Mouse (Mus musculus) limb, embryonic 11.5 days (tissue): ENCODE measurements at regions not wholly inside any gene's neighbourhood (a gene's known extent, or its start where the extent isn't known, plus 50 kb on each side); places are given as distances from the start of the nearest gene placed in this dataset.

Experiments used
- ATAC-seq: fragments of 200-750 bp; cut with Nextera tagmentation; 2 replicates; pipeline ENCODE4 v1.8.0; 2017; ENCODE audit warnings: low read depth; ENCODE audit not compliant: insufficient number of reproducible peaks, low FRiP score, low TSS enrichment
- DNase-seq: peaks from one replicate; pipeline ENCODE4 v3.0.0-alpha.2; 2015; ENCODE audit warnings: low spot score
- H3K27ac ChIP-seq: fragments of 300-500 bp; sonication (generic); replicated peaks from 2 replicates; pipeline ENCODE4 v1.5.1; 2014; ENCODE audit warnings: low read depth, mild to moderate bottlenecking, low read length
- H3K27me3 ChIP-seq: fragments of 300-500 bp; sonication (generic); 2 replicates; pipeline ENCODE4 v1.6.1; 2014; ENCODE audit warnings: mild to moderate bottlenecking, low read length, mixed read lengths; ENCODE audit not compliant: control insufficient read depth, insufficient read depth
- H3K36me3 ChIP-seq: fragments of 300-500 bp; sonication (generic); 2 replicates; pipeline ENCODE4 v1.6.1; 2014; ENCODE audit warnings: mild to moderate bottlenecking, low read length, moderate library complexity, mixed read lengths; ENCODE audit not compliant: control insufficient read depth, insufficient read depth
- H3K4me1 ChIP-seq: fragments of 300-500 bp; sonication (generic); 2 replicates; pipeline ENCODE4 v1.6.1; 2014; ENCODE audit warnings: low read length, mixed read lengths; ENCODE audit not compliant: control insufficient read depth, insufficient read depth
- H3K4me2 ChIP-seq: fragments of 300-500 bp; sonication (generic); 2 replicates; pipeline ENCODE4 v1.6.1; 2014; ENCODE audit warnings: low read depth, mild to moderate bottlenecking, moderate library complexity; ENCODE audit not compliant: severe bottlenecking
- H3K4me3 ChIP-seq: fragments of 300-500 bp; sonication (generic); 2 replicates; pipeline ENCODE4 v1.5.1; 2014; ENCODE audit warnings: low read depth, low read length
- H3K9ac ChIP-seq: fragments of 300-500 bp; sonication (generic); 2 replicates; pipeline ENCODE4 v1.6.1; 2014; ENCODE audit warnings: mild to moderate bottlenecking, low read length
- H3K9me3 ChIP-seq: fragments of 300-500 bp; sonication (generic); 2 replicates; pipeline ENCODE4 v1.6.1; 2016; ENCODE audit warnings: low read length; ENCODE audit not compliant: control insufficient read depth
- whole genome bisulfite sequencing: fragments of 180-500 bp; shearing (Covaris S2); extraction: QIAGEN DNeasy Blood & Tissue Kit; methylation state at CpG from one replicate; pipeline ENCODE4 v1.1.7; 2014; 5-methylcytosine and 5-hydroxymethylcytosine counted together

DNA sequence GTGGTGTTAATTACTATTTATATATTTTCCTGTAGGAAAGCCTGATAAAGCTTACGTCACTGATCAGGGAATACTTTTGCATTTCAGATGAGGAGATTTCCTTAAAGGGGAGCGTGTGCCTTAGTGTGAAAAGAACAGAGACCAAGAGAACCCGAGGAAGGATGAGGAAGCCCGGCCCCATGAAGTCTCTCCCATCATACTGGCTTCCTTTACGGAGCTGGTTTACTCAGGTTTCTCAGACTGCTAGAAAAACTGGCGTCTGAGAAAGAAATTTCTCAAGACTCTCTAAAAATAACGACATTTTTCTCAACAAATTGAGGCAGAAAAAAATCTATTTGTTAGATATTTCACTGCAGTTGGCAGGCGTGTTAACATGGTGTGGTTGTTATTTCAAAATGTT, 137.2 kb upstream of the Nrip1 start:
- H3K27me3 ChIP-seq: no peaks in the 10 kb centered on the region
- H3K4me1 ChIP-seq: no peaks in the 10 kb centered on the region
- H3K9ac ChIP-seq: no peak overlapping the region
- H3K27ac ChIP-seq: no peak overlapping the region
- H3K4me2 ChIP-seq: no peak overlapping the region
- DNase-seq (no peak), ATAC-seq (no peak)
- no peaks in the 10 kb centered on the region for H3K9me3 ChIP-seq
- no peaks in the 10 kb centered on the region for H3K36me3 ChIP-seq
- WGBS: 60% methylated on average over 8 of the region's 8 CpGs
- no peak overlapping the region for H3K4me3 ChIP-seq

DNA sequence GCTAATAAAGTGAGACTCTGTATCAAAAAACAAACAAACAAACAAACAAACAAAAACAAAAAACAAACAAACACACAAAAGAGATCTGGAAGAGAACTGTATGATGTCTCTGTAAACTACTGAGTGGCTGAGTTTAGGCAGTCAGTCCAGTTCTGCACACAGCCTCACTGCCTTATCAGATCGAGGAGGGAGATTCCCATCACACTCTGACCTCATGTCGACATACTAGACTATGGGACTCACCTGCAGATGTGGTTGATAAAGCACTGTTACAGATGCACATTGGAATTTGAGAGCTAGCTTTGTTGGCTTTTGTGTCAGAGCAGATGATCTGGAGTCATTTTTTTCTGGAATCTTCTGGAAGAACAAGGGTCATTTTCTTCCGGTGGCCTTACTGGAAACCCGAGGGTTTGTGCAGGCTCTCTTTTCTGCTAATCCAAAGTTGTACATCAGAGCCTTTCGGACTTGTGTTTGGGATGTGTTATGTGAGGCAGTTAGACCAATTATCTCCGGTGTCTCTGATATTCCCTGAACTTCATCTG, 135.6 kb upstream of the Nrip1 start:
- WGBS: 94% methylated on average over 6 of the region's 6 CpGs
- DNase-seq: no peak
- Histone ChIP-seq H3K9me3 (no peaks in the 10 kb centered on the region), H3K9ac (no peak overlapping the region), H3K27ac (no peak overlapping the region), H3K27me3 (no peaks in the 10 kb centered on the region), H3K36me3 (no peaks in the 10 kb centered on the region), H3K4me3 (no peak overlapping the region), H3K4me2 (no peak overlapping the region), H3K4me1 (no peaks in the 10 kb centered on the region)
- no peak for ATAC-seq

DNA sequence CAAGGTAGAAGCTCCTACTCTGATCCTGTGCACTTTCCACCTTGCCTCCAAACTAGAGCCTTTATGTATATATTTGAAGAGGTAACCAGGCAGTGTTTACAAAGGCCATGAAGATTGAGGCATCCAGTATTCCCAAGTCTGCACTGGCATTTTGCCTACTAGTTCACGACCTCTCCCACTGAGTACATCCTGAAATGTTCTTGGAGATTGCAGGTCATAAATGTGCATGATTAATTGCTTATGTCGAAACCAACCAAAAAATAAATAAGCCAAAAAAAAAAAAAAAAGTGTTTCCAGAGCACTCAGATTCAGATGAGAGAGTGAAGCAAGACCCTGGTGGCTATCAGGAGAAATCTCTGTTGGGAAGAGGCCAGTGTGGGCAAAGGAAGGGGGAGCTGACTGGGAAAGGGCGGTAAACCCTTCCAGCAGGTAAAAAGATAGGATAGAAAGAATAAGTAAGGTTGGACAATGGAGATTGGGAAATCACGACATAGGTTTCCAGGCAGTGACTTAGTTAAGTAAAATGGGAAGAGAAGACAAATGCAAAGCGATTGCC, 133.6 kb upstream of the Nrip1 start:
- Histone ChIP-seq H3K4me2 (no peak overlapping the region), H3K36me3 (no peaks in the 10 kb centered on the region), H3K9ac (no peak overlapping the region), H3K9me3 (no peaks in the 10 kb centered on the region), H3K27ac (no peak overlapping the region), H3K4me3 (no peak overlapping the region), H3K4me1 (no peaks in the 10 kb centered on the region), H3K27me3 (no peaks in the 10 kb centered on the region)
- no peak for ATAC-seq
- 83% methylated on average over 5 of the region's 5 CpGs for WGBS
- DNase-seq: no peak

DNA sequence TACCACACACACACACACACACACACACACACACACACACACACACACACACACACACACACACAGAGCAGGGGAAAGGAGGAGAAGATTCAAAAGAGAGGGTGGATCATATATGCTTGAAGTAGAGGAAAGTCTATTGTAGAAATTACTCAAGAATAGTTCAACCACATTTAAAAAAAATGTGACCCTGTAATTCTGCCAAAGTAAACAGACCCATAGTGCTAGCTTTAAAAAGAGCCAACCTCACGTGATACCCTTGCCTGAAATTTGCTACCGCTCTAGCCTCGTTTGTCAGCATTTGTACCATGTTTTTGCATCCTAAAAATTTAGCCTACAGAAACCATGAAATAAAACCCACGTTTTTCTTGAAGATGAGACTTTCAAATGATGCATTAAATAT, 132.6 kb upstream of the Nrip1 start:
- Histone ChIP-seq H3K4me3 (no peak overlapping the region), H3K4me1 (no peaks in the 10 kb centered on the region), H3K27ac (no peak overlapping the region), H3K36me3 (no peaks in the 10 kb centered on the region), H3K9ac (no peak overlapping the region), H3K9me3 (no peaks in the 10 kb centered on the region), H3K27me3 (no peaks in the 10 kb centered on the region), H3K4me2 (no peak overlapping the region)
- 84% methylated on average over 4 of the region's 4 CpGs for WGBS
- ATAC-seq (no peak), DNase-seq (no peak)

DNA sequence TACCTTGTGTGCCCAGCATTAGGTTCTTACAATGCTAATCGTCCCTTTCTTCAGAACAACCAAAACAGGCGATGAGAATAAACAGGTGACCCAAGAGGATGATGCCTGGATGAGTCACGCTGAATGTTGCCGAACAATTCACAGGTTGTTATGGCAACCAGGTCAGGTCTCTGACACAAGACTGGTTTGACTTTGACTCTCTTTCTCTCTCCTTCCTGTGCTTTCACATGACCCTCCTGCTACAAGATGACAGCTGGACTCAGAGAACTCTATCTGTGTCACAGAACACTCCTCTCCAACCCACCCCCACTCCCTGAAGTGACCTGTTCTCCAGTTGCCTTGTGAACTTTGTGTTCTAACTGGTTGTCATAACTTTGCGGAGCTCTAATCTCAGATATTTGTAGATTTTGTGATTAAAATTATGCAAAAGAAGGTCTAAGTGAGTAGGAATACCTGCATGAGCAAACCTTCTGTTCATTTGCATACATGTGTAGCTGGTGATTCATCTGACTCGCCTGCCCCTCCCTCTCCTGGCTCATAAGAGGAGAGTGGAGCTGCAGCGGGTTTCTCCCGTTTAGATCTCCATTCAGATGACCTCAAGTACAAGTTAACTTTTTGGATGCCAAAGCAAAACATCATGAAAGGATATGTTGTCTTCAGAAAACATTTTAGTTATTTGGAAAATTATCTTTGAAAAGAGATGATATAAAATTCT, 126.2 kb upstream of the Nrip1 start:
- DNase-seq (no peak), ATAC-seq (no peak)
- no peaks in the 10 kb centered on the region for H3K36me3 ChIP-seq
- H3K27me3 ChIP-seq: no peaks in the 10 kb centered on the region
- no peaks in the 10 kb centered on the region for H3K9me3 ChIP-seq
- no peak overlapping the region for H3K27ac ChIP-seq
- no peaks in the 10 kb centered on the region for H3K4me1 ChIP-seq
- no peak overlapping the region for H3K4me2 ChIP-seq
- WGBS: 76% methylated on average over 8 of the region's 8 CpGs
- H3K4me3 ChIP-seq: no peak overlapping the region
- H3K9ac ChIP-seq: no peak overlapping the region

DNA sequence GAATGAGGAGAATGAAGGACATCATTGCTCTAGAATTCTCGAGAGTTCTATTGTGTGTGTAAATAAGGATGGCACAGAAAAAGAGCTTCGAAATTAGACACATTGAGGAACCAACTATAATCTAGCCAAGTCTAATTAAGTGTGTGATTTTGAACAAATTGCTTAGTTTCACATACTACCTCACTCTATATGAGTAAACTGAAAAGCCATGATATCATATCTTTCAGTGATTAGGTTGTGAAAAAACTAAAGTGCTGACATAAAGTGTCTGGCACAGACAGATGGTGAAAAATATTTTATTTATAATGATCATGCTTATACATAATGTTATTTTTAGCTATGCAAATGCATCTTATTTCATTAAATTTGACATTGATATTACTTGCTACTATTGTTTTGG, 124.6 kb upstream of the Nrip1 start:
- no peaks in the 10 kb centered on the region for H3K9me3 ChIP-seq
- no peaks in the 10 kb centered on the region for H3K4me1 ChIP-seq
- ATAC-seq: no peak
- WGBS: 84% methylated on average over 2 of the region's 2 CpGs
- no peaks in the 10 kb centered on the region for H3K36me3 ChIP-seq
- no peaks in the 10 kb centered on the region for H3K27me3 ChIP-seq
- no peak overlapping the region for H3K27ac ChIP-seq
- no peak overlapping the region for H3K9ac ChIP-seq
- no peak overlapping the region for H3K4me3 ChIP-seq
- no peak for DNase-seq
- no peak overlapping the region for H3K4me2 ChIP-seq

DNA sequence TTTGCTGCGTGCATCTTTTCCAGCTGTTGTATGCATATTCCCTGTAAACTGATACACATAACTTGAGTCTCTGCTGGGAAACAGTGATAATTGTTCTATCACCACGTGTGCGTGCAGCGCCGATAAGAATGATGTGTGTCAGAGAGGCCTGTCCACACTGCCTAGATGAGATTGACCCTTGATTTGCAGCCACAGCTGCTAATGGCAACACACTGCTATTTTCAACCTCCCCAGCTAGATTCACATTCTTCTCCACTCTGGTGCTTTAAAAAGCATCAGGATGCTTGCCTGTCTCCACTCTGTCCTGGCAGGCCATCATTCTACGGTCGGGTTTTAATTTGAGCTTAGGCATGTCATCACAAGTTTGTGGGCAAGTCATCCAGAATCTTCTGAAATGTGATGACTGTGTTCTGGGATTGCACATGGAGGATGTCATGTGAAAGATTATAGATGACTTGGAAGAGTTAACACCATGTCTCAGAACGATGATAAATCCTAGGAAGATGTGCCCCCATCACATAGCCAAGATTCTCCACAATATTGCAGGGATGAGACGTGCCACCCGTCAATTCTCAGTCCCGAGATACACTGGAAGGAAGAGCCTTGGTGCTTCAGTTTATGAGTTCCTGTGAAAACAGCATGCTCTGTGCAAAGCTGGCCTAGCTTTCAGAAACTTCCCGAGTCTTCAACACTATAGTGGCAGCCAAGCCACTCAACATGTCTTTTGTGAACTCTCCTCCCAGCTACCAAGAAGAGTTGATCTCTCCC, 123.6 kb upstream of the Nrip1 start:
- no peak overlapping the region for H3K9ac ChIP-seq
- DNase-seq: no peak
- H3K27ac ChIP-seq: no peak overlapping the region
- H3K27me3 ChIP-seq: no peaks in the 10 kb centered on the region
- no peak overlapping the region for H3K4me3 ChIP-seq
- 85% methylated on average over 12 of the region's 12 CpGs for whole genome bisulfite sequencing
- H3K9me3 ChIP-seq: no peaks in the 10 kb centered on the region
- H3K4me1 ChIP-seq: no peaks in the 10 kb centered on the region
- ATAC-seq: no peak
- H3K36me3 ChIP-seq: no peaks in the 10 kb centered on the region
- no peak overlapping the region for H3K4me2 ChIP-seq

DNA sequence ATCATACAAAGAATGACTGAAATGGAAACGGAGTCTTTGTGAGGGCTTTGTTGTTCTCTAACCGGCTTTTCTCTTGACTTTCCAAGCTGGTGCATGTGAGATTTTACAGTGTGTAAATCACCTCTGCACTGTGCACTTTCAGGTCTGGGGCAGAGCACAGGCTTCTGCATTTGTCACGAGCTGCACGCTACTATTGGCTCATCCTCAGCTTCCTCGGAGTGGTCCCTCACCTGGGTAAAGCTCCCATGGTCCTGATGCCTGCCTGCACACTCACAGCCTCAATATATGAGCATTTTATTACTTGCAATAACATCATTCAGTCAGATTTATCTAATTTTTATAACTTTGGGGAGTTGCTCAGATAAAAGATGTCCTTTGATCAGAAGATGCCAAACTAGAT, 109.8 kb upstream of the Nrip1 start:
- Histone ChIP-seq H3K27me3 (no peaks in the 10 kb centered on the region), H3K4me1 (no peaks in the 10 kb centered on the region), H3K9me3 (no peaks in the 10 kb centered on the region), H3K9ac (no peak overlapping the region), H3K4me3 (no peak overlapping the region), H3K4me2 (no peak overlapping the region), H3K36me3 (no peaks in the 10 kb centered on the region), H3K27ac (no peak overlapping the region)
- ATAC-seq (no peak), DNase-seq (no peak)
- WGBS: 84% methylated on average over 5 of the region's 5 CpGs
